Mouse (Mus musculus): ENCODE results near the gene Olfr322.

DNA sequence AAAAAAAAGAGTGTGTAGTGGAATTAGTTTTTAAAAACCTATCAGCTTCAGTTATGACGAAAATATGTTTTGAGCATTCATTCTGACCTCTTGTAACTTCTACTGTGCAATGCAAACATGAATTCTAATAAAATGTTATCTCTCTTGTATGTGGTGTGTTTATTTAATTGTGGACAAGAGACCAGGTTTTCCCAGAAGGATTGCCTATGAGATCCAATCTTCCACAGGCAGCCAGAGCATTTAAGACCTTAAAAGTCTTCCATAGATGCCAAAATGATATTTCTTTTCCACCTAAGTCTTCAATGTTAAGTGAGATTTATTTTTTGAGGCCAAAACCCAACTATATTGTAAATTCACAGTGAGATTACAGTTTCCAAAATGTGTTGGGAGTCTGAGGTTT lies 22.2 kb downstream of the Olfr322 start, which contains the start of gene Olfr320:
- TF ChIP-seq CTCF (IDR thresholded peaks at IDR 0.05; ENCODE audit: low read depth): no peak
- TF ChIP-seq EP300 (IDR thresholded peaks at IDR 0.05; ENCODE audit: low read depth): no peak
